ENCODE assay signal across 17 mouse cellular contexts in genomic region chrX:101931016-101931415, GRCm38 (mm10).
"Had no signal": no experiment of that assay in that cellular context is flagged by ENCODE, and none has a peak within 500 bp of the region (broad histone marks: within the 10 kb centered on the region; RNA-seq: fewer than 3 reads in every experiment).

No protein-coding gene starts in this region.

- H3K36me3 ChIP-seq: midbrain, embryonic 10.5 days; midbrain, embryonic 12.5 days; neural tube, embryonic 13.5 days; neural tube, embryonic 15.5 days had no signal

- DNase-seq: liver, postnatal 0 days; lung, embryonic 14.5 days; lung, postnatal 10 days; lung, postnatal 4 days; midbrain, embryonic 14.5 days; retina, postnatal 1 day; right cerebral cortex, adult 18-20 months; right cerebral cortex, postnatal 25 days; right cerebral cortex, postnatal 4 days; spleen, adult 18-20 months; thymus, adult 18-20 months had no signal

- H3K4me3 ChIP-seq: midbrain, embryonic 10.5 days; midbrain, embryonic 12.5 days; myocyte; neural tube, embryonic 13.5 days; neural tube, embryonic 15.5 days had no signal

- H3K4me2 ChIP-seq: lung, embryonic 14.5 days; midbrain, embryonic 12.5 days; neural tube, embryonic 13.5 days; neural tube, embryonic 15.5 days had no signal

- ATAC-seq: liver, postnatal 0 days; midbrain, embryonic 16.5 days had no signal

- H3K9me3 ChIP-seq: midbrain, embryonic 10.5 days; midbrain, embryonic 12.5 days; neural tube, embryonic 13.5 days; neural tube, embryonic 15.5 days had no signal

- H3K9ac ChIP-seq: liver, postnatal 0 days; lung, embryonic 14.5 days; midbrain, embryonic 12.5 days; neural tube, embryonic 13.5 days; neural tube, embryonic 15.5 days had no signal

- H3K4me1 ChIP-seq: midbrain, embryonic 12.5 days; neural tube, embryonic 13.5 days; neural tube, embryonic 15.5 days had no signal

- H3K27ac ChIP-seq: midbrain, embryonic 10.5 days; midbrain, embryonic 12.5 days; neural tube, embryonic 13.5 days; neural tube, embryonic 15.5 days had no signal
